ENCODE assay signal across 8 mouse cellular contexts in genomic region chr4:40702797-40703709, GRCm38 (mm10). TPM values are rescaled to one million over a fixed set of nuclear protein-coding genes. Genes with fewer than 3 reads are reported as not detected.
DNase-seq lines count a peak whose midpoint lies in the region; ATAC-seq and TF ChIP-seq lines count a peak whose summit lies in the region.

Gene Aptx (minus strand): TSS chr4:40703194.

- H3K9ac ChIP-seq in heart, embryonic 11.5 days (ENCODE audit: low read depth, low read length): peak within 1 kb of the TSS; percentile 68
- H3K9ac ChIP-seq in kidney, embryonic 16.5 days (replicated peaks; ENCODE audit: low read length): peak within 1 kb of the TSS; percentile 82
- peak within 1 kb of the TSS; percentile 82 for H3K9ac ChIP-seq in liver, adult 2 months (ENCODE audit: low read depth, low read length)

- peak; percentile 97 for DNase-seq in B cell, adult 2 months
- DNase-seq in brain, adult 2 months (ENCODE audit: low read depth, low spot score): peak; percentile 98
- peak; percentile 95 for DNase-seq in liver, adult 2 months (ENCODE audit: extremely low read depth, low read depth, low spot score)
- peak; percentile 97 for DNase-seq in splenic B cell, adult 2 months (ENCODE audit: low read depth, low spot score)

- H3K27me3 ChIP-seq in heart, embryonic 11.5 days (ENCODE audit: control insufficient read depth, insufficient read depth, low read length): no peaks in the 10 kb centered on the region
- H3K27me3 ChIP-seq in kidney, embryonic 16.5 days (ENCODE audit: insufficient read depth, low read length): no peaks in the 10 kb centered on the region
- H3K27me3 ChIP-seq in liver, adult 2 months (ENCODE audit: control insufficient read depth, insufficient read depth, low read length): no peaks in the 10 kb centered on the region
- H3K27me3 ChIP-seq in myocyte (ENCODE audit: control insufficient read depth, insufficient read depth, insufficient read length): no peaks in the 10 kb centered on the region
- H3K27me3 ChIP-seq in splenic B cell, adult 2 months (ENCODE audit: control insufficient read depth, insufficient read depth, low read length, poor library complexity, severe bottlenecking): no peaks in the 10 kb centered on the region

- peaks cover 12% of the 10 kb centered on the region for H3K4me1 ChIP-seq in heart, embryonic 11.5 days (ENCODE audit: control insufficient read depth, insufficient read depth, low read length)
- peaks cover 18% of the 10 kb centered on the region for H3K4me1 ChIP-seq in kidney, embryonic 16.5 days (ENCODE audit: insufficient read depth, low read length)
- peaks cover 32% of the 10 kb centered on the region for H3K4me1 ChIP-seq in liver, adult 2 months (ENCODE audit: control insufficient read depth, insufficient read depth, low read length)

- no peaks in the 10 kb centered on the region for H3K9me3 ChIP-seq in heart, embryonic 11.5 days (replicated peaks; ENCODE audit: control insufficient read depth, low read length)
- no peaks in the 10 kb centered on the region for H3K9me3 ChIP-seq in kidney, embryonic 16.5 days (ENCODE audit: low read length)

- peak within 1 kb of the TSS; percentile 24 for H3ac ChIP-seq in myocyte (ENCODE audit: control insufficient read depth, insufficient read length)

- H3K4me2 ChIP-seq in heart, embryonic 11.5 days: peak within 1 kb of the TSS; percentile 63
- peak within 1 kb of the TSS; percentile 76 for H3K4me2 ChIP-seq in kidney, embryonic 16.5 days (replicated peaks; ENCODE audit: low read depth, low read length)
- peak within 1 kb of the TSS; percentile 94 for H3K4me2 ChIP-seq in myocyte (ENCODE audit: low read depth)

- WGBS in heart, embryonic 11.5 days (ENCODE audit: insufficient replicate concordance): under 1% methylated on average over 42 of the region's 42 CpGs
- WGBS in kidney, embryonic 16.5 days: under 1% methylated on average over 42 of the region's 42 CpGs
- under 1% methylated on average over 42 of the region's 42 CpGs for WGBS in liver, adult 2 months

- peak; percentile 96 for ATAC-seq in erythroblast, adult 5-6 weeks (replicated peaks; ENCODE audit: low FRiP score, poor library complexity, severe bottlenecking)
- peak; percentile 90 for ATAC-seq in heart, embryonic 11.5 days (replicated peaks; ENCODE audit: insufficient number of reproducible peaks, low FRiP score, low TSS enrichment)
- ATAC-seq in kidney, embryonic 16.5 days (ENCODE audit: low FRiP score, low TSS enrichment): peak; percentile 92

- no peaks in the 10 kb centered on the region for H3K79me2 ChIP-seq in liver, adult 2 months (ENCODE audit: control insufficient read depth, insufficient read depth, low read length)
- peaks cover 22% of the 10 kb centered on the region for H3K79me2 ChIP-seq in myocyte (ENCODE audit: control insufficient read depth, insufficient read depth)

- peak; percentile 20 for TF ChIP-seq CTCF in liver, adult 2 months (IDR thresholded peaks at IDR 0.05; ENCODE audit: low read depth, low read length)

- H3K36me3 ChIP-seq in heart, embryonic 11.5 days (ENCODE audit: control insufficient read depth, insufficient read depth, low read length): no peaks in the 10 kb centered on the region
- H3K36me3 ChIP-seq in kidney, embryonic 16.5 days (ENCODE audit: insufficient read depth, low read length): no peaks in the 10 kb centered on the region
- no peaks in the 10 kb centered on the region for H3K36me3 ChIP-seq in liver, adult 2 months (ENCODE audit: control insufficient read depth, insufficient read depth, low read length)
- no peaks in the 10 kb centered on the region for H3K36me3 ChIP-seq in myocyte (ENCODE audit: control insufficient read depth, insufficient read depth)
- no peaks in the 10 kb centered on the region; the same call in 1 of the 2 replicates for H3K36me3 ChIP-seq in splenic B cell, adult 2 months (ENCODE audit: control insufficient read depth, insufficient read depth, low read length, poor library complexity, severe bottlenecking)

- peak within 1 kb of the TSS; percentile 90 for H3K27ac ChIP-seq in heart, embryonic 11.5 days (ENCODE audit: low read depth, low read length)
- peak within 1 kb of the TSS; percentile 98 for H3K27ac ChIP-seq in kidney, embryonic 16.5 days (ENCODE audit: low read length)
- H3K27ac ChIP-seq in liver, adult 2 months (replicated peaks; ENCODE audit: insufficient read depth, low read depth, low read length): peak within 1 kb of the TSS; percentile 92

- H3K4me3 ChIP-seq in heart, embryonic 11.5 days (ENCODE audit: low read depth, low read length): peak within 1 kb of the TSS; percentile 57
- peak within 1 kb of the TSS; percentile 66 for H3K4me3 ChIP-seq in kidney, embryonic 16.5 days (ENCODE audit: low read length)
- H3K4me3 ChIP-seq in liver, adult 2 months (ENCODE audit: insufficient read depth, low read depth, low read length): peak within 1 kb of the TSS; percentile 75
- H3K4me3 ChIP-seq in myocyte: peak within 1 kb of the TSS; percentile 81

- peak; percentile 83 for TF ChIP-seq POLR2A in liver, adult 2 months (IDR thresholded peaks at IDR 0.05; ENCODE audit: extremely low read depth, insufficient read depth, low read length)
- peak; percentile 55 for TF ChIP-seq POLR2A in myocyte (IDR thresholded peaks at IDR 0.05; ENCODE audit: insufficient read length, low read depth)

TF ChIP-seq in myocyte, 11 proteins besides CTCF, POLR2A, EP300 and RAD21:
- TF ChIP-seq REST (IDR thresholded peaks at IDR 0.05; ENCODE audit: insufficient read depth, insufficient read length) (no peak), SRF (IDR thresholded peaks at IDR 0.05; ENCODE audit: control insufficient read depth, insufficient read length, low read depth) (peak; percentile 79), MYOG (IDR thresholded peaks at IDR 0.05; ENCODE audit: control insufficient read depth in 1 of 3, insufficient read depth in 1 of 3, insufficient read length in 2 of 3, low read depth in 2 of 3) (no peak), TCF3 (IDR thresholded peaks at IDR 0.05; ENCODE audit: insufficient read length, low read depth) (no peak), POLR2AphosphoS2 (IDR thresholded peaks at IDR 0.05; ENCODE audit: insufficient read length, low read depth) (peak; percentile 81), USF1 (IDR thresholded peaks at IDR 0.05; ENCODE audit: low read depth) (no peak)

RNA-seq across cellular contexts. Expression of gene Aptx, which starts in this region (rescaled TPM):
- total RNA-seq in erythroblast, adult 5-6 weeks (2015; ENCODE audit: low replicate concordance): 1.2 and 3.6 TPM in 2 replicates
- 1.1 and 1.7 TPM in 2 replicates for total RNA-seq in erythroblast, adult 5-6 weeks (2017; ENCODE audit: low replicate concordance)
- polyA plus RNA-seq in heart, embryonic 11.5 days (2014; fragmentation: Nextera tagmentation; extraction: Ambion mirVana): 26.4 and 28.0 TPM in 2 replicates
- polyA plus RNA-seq in kidney, embryonic 16.5 days (2015; fragmentation: Nextera tagmentation; extraction: Ambion mirVana): 28.5 and 30.2 TPM in 2 replicates
- 6.2 and 7.2 TPM in 2 replicates for total RNA-seq in liver, adult 2 months (2014; rRNA removed)
- polyA plus RNA-seq in liver, adult 2 months (2012; rRNA removed): 3.4 and 4.8 TPM in 2 replicates
- polyA plus RNA-seq in myocyte (2012; fragmentation: generic; extraction: Trizol): 20.4 TPM

Comparison
In these comparisons a context has a peak if more than half of its experiments do, and no peak if none do; other contexts are left out.
1. Peak in every context shown above with its lines: DNase-seq, ATAC-seq, H3K4me3 ChIP-seq and H3K27ac ChIP-seq.